24 mouse cellular contexts compared by ENCODE assay signal in genomic region chr10:125182545-125182944, GRCm38 (mm10).
"Had no signal": no experiment of that assay in that cellular context is flagged by ENCODE, and none has a peak within 500 bp of the region (broad histone marks: within the 10 kb centered on the region; RNA-seq: fewer than 3 reads in every experiment).

No protein-coding gene starts in this region.

- H3K36me3 ChIP-seq: embryonic facial prominence, embryonic 10.5 days; embryonic facial prominence, embryonic 12.5 days; embryonic facial prominence, embryonic 13.5 days; embryonic facial prominence, embryonic 15.5 days; forebrain, embryonic 10.5 days; forebrain, embryonic 12.5 days; forebrain, embryonic 15.5 days had no signal

- H3K9me3 ChIP-seq: embryonic facial prominence, embryonic 10.5 days; embryonic facial prominence, embryonic 12.5 days; embryonic facial prominence, embryonic 13.5 days; embryonic facial prominence, embryonic 15.5 days; forebrain, embryonic 10.5 days; forebrain, embryonic 12.5 days; forebrain, embryonic 13.5 days; forebrain, embryonic 15.5 days had no signal

- H3K9ac ChIP-seq: embryonic facial prominence, embryonic 12.5 days; embryonic facial prominence, embryonic 13.5 days; embryonic facial prominence, embryonic 15.5 days; forebrain, embryonic 12.5 days; forebrain, embryonic 13.5 days; forebrain, embryonic 15.5 days; forebrain, postnatal 0 days had no signal

- DNase-seq: cerebellum, adult 9-11 months; cerebellum, postnatal 10 days; cerebellum, postnatal 14 days; cerebellum, postnatal 25 days; cerebellum, postnatal 36 days; embryo, embryonic 11 days; forebrain, postnatal 0 days; gastrocnemius, adult 2 months; gastrocnemius, postnatal 10 days; gastrocnemius, postnatal 14 days; gastrocnemius, postnatal 25 days; gastrocnemius, postnatal 36 days; heart, adult 11 months; heart, adult 18-20 months; heart, adult 2 months had no signal

- H3K27ac ChIP-seq: embryonic facial prominence, embryonic 10.5 days; embryonic facial prominence, embryonic 12.5 days; embryonic facial prominence, embryonic 13.5 days; embryonic facial prominence, embryonic 15.5 days; forebrain, embryonic 10.5 days; forebrain, embryonic 12.5 days; forebrain, embryonic 13.5 days; forebrain, embryonic 15.5 days; gastrocnemius, adult 2 months; heart, adult 2 months had no signal

- H3K4me2 ChIP-seq: embryonic facial prominence, embryonic 12.5 days; embryonic facial prominence, embryonic 13.5 days; embryonic facial prominence, embryonic 15.5 days; forebrain, embryonic 12.5 days; forebrain, embryonic 13.5 days; forebrain, embryonic 15.5 days had no signal

- H3K4me1 ChIP-seq: embryonic facial prominence, embryonic 10.5 days; embryonic facial prominence, embryonic 12.5 days; embryonic facial prominence, embryonic 13.5 days; embryonic facial prominence, embryonic 15.5 days; forebrain, embryonic 12.5 days; forebrain, embryonic 13.5 days; forebrain, embryonic 15.5 days had no signal

- H3K4me3 ChIP-seq: embryonic facial prominence, embryonic 10.5 days; embryonic facial prominence, embryonic 12.5 days; embryonic facial prominence, embryonic 13.5 days; embryonic facial prominence, embryonic 15.5 days; erythroblast, embryonic 14.5 days; forebrain, embryonic 10.5 days; forebrain, embryonic 12.5 days; forebrain, embryonic 13.5 days; forebrain, embryonic 15.5 days; gastrocnemius, adult 2 months; heart, adult 2 months had no signal

- H3K27me3 ChIP-seq: embryonic facial prominence, embryonic 12.5 days; embryonic facial prominence, embryonic 13.5 days; embryonic facial prominence, embryonic 15.5 days; forebrain, embryonic 12.5 days; forebrain, embryonic 13.5 days; forebrain, embryonic 15.5 days had no signal
